Mouse (Mus musculus): ENCODE measurements around the gene Gabrp. TPM values are rescaled to one million over a fixed set of nuclear protein-coding genes. Genes with fewer than 3 reads are reported as not detected.

Gene Gabrp
- under 1 TPM in 1 of 2 experiments, not detected in 1; 0.12 TPM for polyA plus RNA-seq (2017; shearing (Covaris generic))

GRCm38 (mm10) chr11:33578859-33579258 is at the start of gene Gabrp:
TSS of gene Gabrp (minus strand) at chr11:33578959.

GRCm38 (mm10) chr11:33598986-33599385 is 20.2 kb upstream of the Gabrp start, which contains the start of gene D130052B06Rik:
TSS of gene D130052B06Rik (plus strand) at chr11:33599302.

GRCm38 (mm10) chr11:33513376-33513991 is 65.3 kb downstream of the Gabrp start, which contains the start of gene Ranbp17:
TSS of gene Ranbp17 (minus strand) at chr11:33513746.

Other genes with a start within 250 kb of the Gabrp start
- gene Ranbp17, start 65.2 kb downstream of the Gabrp start, polyA plus RNA-seq (2017; shearing (Covaris generic)), result under 1 TPM; 0.57 to 0.76 TPM
- gene D130052B06Rik, start 20.3 kb upstream of the Gabrp start, polyA plus RNA-seq (2017; shearing (Covaris generic)), result not detected

Measured in activated CD4-positive, CD25-positive, alpha-beta regulatory T cell (primary cell).